Comparison of ENCODE assay signal across 14 mouse cellular contexts in the genomic region with DNA sequence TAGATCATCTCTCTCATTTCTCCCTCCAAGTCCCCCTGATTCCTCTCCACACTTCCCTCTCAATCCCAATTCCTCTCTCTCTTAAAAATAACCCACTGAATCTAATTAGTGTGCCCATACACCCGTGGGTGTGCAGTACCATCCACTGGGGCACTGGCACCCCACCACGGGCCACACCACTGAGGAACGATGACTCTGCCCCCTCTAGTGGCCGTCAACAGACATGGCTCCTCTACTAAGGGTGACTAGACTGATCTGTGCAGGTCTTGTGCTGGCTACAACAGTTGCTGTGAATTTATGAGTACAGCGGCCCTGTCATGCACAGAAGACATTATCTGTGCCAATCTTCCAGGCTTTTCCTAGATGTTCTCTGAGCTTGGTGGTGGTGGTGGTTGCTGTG. TPM values are rescaled to one million over a fixed set of nuclear protein-coding genes. Genes with fewer than 3 reads are reported as not detected.
A peak's percentile ranks its signal among the peaks of the same experiment; 100 is the strongest.
DNase-seq lines count a peak whose midpoint lies in the region; ATAC-seq and TF ChIP-seq lines count a peak whose summit lies in the region.
"Had no signal": no experiment of that assay in that cellular context is flagged by ENCODE, and none has a peak within 500 bp of the region (broad histone marks: within the 10 kb centered on the region; RNA-seq: fewer than 3 reads in every experiment).

No protein-coding gene starts in this region.

- H3K9ac ChIP-seq in forebrain, embryonic 14.5 days (ENCODE audit: low read length): no peak overlapping the region
- no peak overlapping the region for H3K9ac ChIP-seq in forebrain, embryonic 16.5 days (replicated peaks; ENCODE audit: low read depth, low read length)
- H3K9ac ChIP-seq in lung, postnatal 0 days (replicated peaks; ENCODE audit: low read depth): no peak overlapping the region
- H3K9ac ChIP-seq: neural tube, embryonic 15.5 days had no signal

- H3K9me3 ChIP-seq in forebrain, embryonic 14.5 days (replicated peaks; ENCODE audit: control insufficient read depth, low read length): no peaks in the 10 kb centered on the region
- no peaks in the 10 kb centered on the region for H3K9me3 ChIP-seq in forebrain, embryonic 16.5 days (ENCODE audit: control insufficient read depth, low read length)
- no peaks in the 10 kb centered on the region for H3K9me3 ChIP-seq in lung, postnatal 0 days (ENCODE audit: low read length)
- H3K9me3 ChIP-seq in megakaryocyte, embryonic 14.5 days: peaks cover 17% of the 10 kb centered on the region
- H3K9me3 ChIP-seq: G1E; neural tube, embryonic 15.5 days had no signal

- TF ChIP-seq EP300 in lung, postnatal 0 days (IDR thresholded peaks at IDR 0.05): no peak

- no peaks in the 10 kb centered on the region for H3K27me3 ChIP-seq in forebrain, embryonic 14.5 days (replicated peaks; ENCODE audit: control insufficient read depth, insufficient read depth, low read length)
- no peaks in the 10 kb centered on the region for H3K27me3 ChIP-seq in forebrain, embryonic 16.5 days (replicated peaks; ENCODE audit: control insufficient read depth, insufficient read depth, low read length)
- no peaks in the 10 kb centered on the region for H3K27me3 ChIP-seq in lung, postnatal 0 days (replicated peaks; ENCODE audit: insufficient read depth, low read length)
- H3K27me3 ChIP-seq in megakaryocyte, embryonic 14.5 days (replicated peaks): peaks cover 45% of the 10 kb centered on the region
- H3K27me3 ChIP-seq: neural tube, embryonic 15.5 days had no signal

- H3K4me2 ChIP-seq in forebrain, embryonic 14.5 days (ENCODE audit: low read length): no peak overlapping the region
- no peak overlapping the region for H3K4me2 ChIP-seq in forebrain, embryonic 16.5 days (ENCODE audit: low read length)
- H3K4me2 ChIP-seq in lung, postnatal 0 days (replicated peaks; ENCODE audit: low read depth, low read length): no peak overlapping the region
- H3K4me2 ChIP-seq: neural tube, embryonic 15.5 days had no signal

- no peaks in the 10 kb centered on the region for H3K4me1 ChIP-seq in forebrain, embryonic 14.5 days (ENCODE audit: control insufficient read depth, insufficient read depth, low read length)
- peaks cover 2% of the 10 kb centered on the region; the same call in 1 of the 2 replicates for H3K4me1 ChIP-seq in forebrain, embryonic 16.5 days (replicated peaks; ENCODE audit: control insufficient read depth, insufficient read depth, low read length)
- H3K4me1 ChIP-seq in lung, postnatal 0 days (ENCODE audit: insufficient read depth, low read depth, low read length): no peaks in the 10 kb centered on the region
- peaks cover 5% of the 10 kb centered on the region; the same call in 1 of the 2 replicates for H3K4me1 ChIP-seq in megakaryocyte, embryonic 14.5 days
- H3K4me1 ChIP-seq: neural tube, embryonic 15.5 days had no signal

- 31% methylated on average over 5 of the region's 5 CpGs for WGBS in forebrain, embryonic 14.5 days
- WGBS in forebrain, embryonic 16.5 days: 35% methylated on average over 5 of the region's 5 CpGs
- 39% methylated on average over 5 of the region's 5 CpGs for WGBS in lung, postnatal 0 days

- no peak for ATAC-seq in forebrain, embryonic 14.5 days
- no peak for ATAC-seq in forebrain, embryonic 16.5 days
- ATAC-seq in lung, postnatal 0 days: no peak
- ATAC-seq in frontal cortex, adult (ENCODE audit: low TSS enrichment): no peak

- H3K27ac ChIP-seq in forebrain, embryonic 14.5 days (ENCODE audit: low read depth, low read length): no peak overlapping the region
- no peak overlapping the region for H3K27ac ChIP-seq in forebrain, embryonic 16.5 days (ENCODE audit: low read length)
- H3K27ac ChIP-seq in lung, postnatal 0 days (ENCODE audit: low read length): no peak overlapping the region
- H3K27ac ChIP-seq: neural tube, embryonic 15.5 days had no signal

- H3K4me3 ChIP-seq in forebrain, embryonic 14.5 days (ENCODE audit: low read depth, low read length): no peak overlapping the region
- no peak overlapping the region for H3K4me3 ChIP-seq in forebrain, embryonic 16.5 days (replicated peaks; ENCODE audit: low read length)
- H3K4me3 ChIP-seq in lung, postnatal 0 days (ENCODE audit: low read depth, low read length): no peak overlapping the region
- peak overlapping the region; percentile 64 for H3K4me3 ChIP-seq in megakaryocyte, embryonic 14.5 days (replicated peaks)
- H3K4me3 ChIP-seq: neural tube, embryonic 15.5 days had no signal

- DNase-seq in forebrain, embryonic 14.5 days (ENCODE audit: low spot score): peak; percentile 20
- no peak for DNase-seq in lung, postnatal 0 days (ENCODE audit: low spot score)
- DNase-seq in lung, postnatal 10 days: no peak
- DNase-seq in NIH3T3 (ENCODE audit: low read depth): peak; percentile 48
- no peak for DNase-seq in ovary, postnatal 14 days (ENCODE audit: low spot score)
- DNase-seq: cerebellum, adult 9-10 months; gastrocnemius, postnatal 14 days had no signal

- peak; percentile 69 for TF ChIP-seq CTCF in lung, postnatal 0 days (IDR thresholded peaks at IDR 0.05)

- H3K36me3 ChIP-seq in forebrain, embryonic 14.5 days (ENCODE audit: control insufficient read depth, insufficient read depth, low read length): no peaks in the 10 kb centered on the region
- no peaks in the 10 kb centered on the region for H3K36me3 ChIP-seq in forebrain, embryonic 16.5 days (ENCODE audit: control insufficient read depth, insufficient read depth)
- no peaks in the 10 kb centered on the region for H3K36me3 ChIP-seq in lung, postnatal 0 days (ENCODE audit: insufficient read depth, low read length)
- no peaks in the 10 kb centered on the region for H3K36me3 ChIP-seq in megakaryocyte, embryonic 14.5 days (replicated peaks; ENCODE audit: low read length)
- H3K36me3 ChIP-seq: G1E; neural tube, embryonic 15.5 days had no signal

RNA-seq across cellular contexts. Expression of gene Wfdc12, which starts 1.7 kb away (rescaled TPM):
- not detected in 2 replicates for polyA plus RNA-seq in forebrain, embryonic 14.5 days (2014; fragmentation: Nextera tagmentation; extraction: Ambion mirVana)
- polyA plus RNA-seq in forebrain, embryonic 16.5 days (2015; fragmentation: Nextera tagmentation; extraction: Ambion mirVana): not detected in 2 replicates
- 0.26 TPM in 1 of 2 replicates, not detected in the other for polyA plus RNA-seq in lung, postnatal 0 days (2015; fragmentation: Nextera tagmentation; extraction: Ambion mirVana)
- polyA plus RNA-seq in megakaryocyte, embryonic 14.5 days (2012; ENCODE audit: insufficient read depth, low replicate concordance): not detected in 2 replicates
- polyA plus RNA-seq: G1E; kidney, embryonic 16.5 days; liver, embryonic 16.5 days; neural tube, embryonic 15.5 days had no signal

RNA-seq across cellular contexts. Expression of gene Wfdc5, which starts 6.2 kb away (rescaled TPM):
- not detected in 2 replicates for polyA plus RNA-seq in forebrain, embryonic 14.5 days (2014; fragmentation: Nextera tagmentation; extraction: Ambion mirVana)
- not detected in 2 replicates for polyA plus RNA-seq in forebrain, embryonic 16.5 days (2015; fragmentation: Nextera tagmentation; extraction: Ambion mirVana)
- 0.15 and 0.18 TPM in 2 replicates for polyA plus RNA-seq in lung, postnatal 0 days (2015; fragmentation: Nextera tagmentation; extraction: Ambion mirVana)
- polyA plus RNA-seq in megakaryocyte, embryonic 14.5 days (2012; ENCODE audit: insufficient read depth, low replicate concordance): not detected in 2 replicates
- polyA plus RNA-seq: G1E; kidney, embryonic 16.5 days; liver, embryonic 16.5 days; neural tube, embryonic 15.5 days had no signal

RNA-seq across cellular contexts. Expression of gene Wfdc15a, which starts 11.2 kb away (rescaled TPM):
- polyA plus RNA-seq in forebrain, embryonic 14.5 days (2014; fragmentation: Nextera tagmentation; extraction: Ambion mirVana): not detected in 2 replicates
- polyA plus RNA-seq in forebrain, embryonic 16.5 days (2015; fragmentation: Nextera tagmentation; extraction: Ambion mirVana): not detected in 2 replicates
- polyA plus RNA-seq in lung, postnatal 0 days (2015; fragmentation: Nextera tagmentation; extraction: Ambion mirVana): not detected in 2 replicates
- polyA plus RNA-seq in megakaryocyte, embryonic 14.5 days (2012; ENCODE audit: insufficient read depth, low replicate concordance): not detected in 2 replicates
- polyA plus RNA-seq: G1E; kidney, embryonic 16.5 days; liver, embryonic 16.5 days; neural tube, embryonic 15.5 days had no signal

RNA-seq across cellular contexts. Expression of gene Kcns1, which starts 17.8 kb away (rescaled TPM):
- polyA plus RNA-seq in forebrain, embryonic 14.5 days (2014; fragmentation: Nextera tagmentation; extraction: Ambion mirVana): 0.27 and 0.77 TPM in 2 replicates
- polyA plus RNA-seq in forebrain, embryonic 16.5 days (2015; fragmentation: Nextera tagmentation; extraction: Ambion mirVana): 1.1 and 1.3 TPM in 2 replicates
- polyA plus RNA-seq in lung, postnatal 0 days (2015; fragmentation: Nextera tagmentation; extraction: Ambion mirVana): not detected in 2 replicates
- not detected in 2 replicates for polyA plus RNA-seq in megakaryocyte, embryonic 14.5 days (2012; ENCODE audit: insufficient read depth, low replicate concordance)
- polyA plus RNA-seq: G1E; liver, embryonic 16.5 days had no signal

RNA-seq across cellular contexts. Expression of gene Wfdc15b, which starts 32.7 kb away (rescaled TPM):
- not detected in 2 replicates for polyA plus RNA-seq in forebrain, embryonic 14.5 days (2014; fragmentation: Nextera tagmentation; extraction: Ambion mirVana)
- polyA plus RNA-seq in forebrain, embryonic 16.5 days (2015; fragmentation: Nextera tagmentation; extraction: Ambion mirVana): not detected in 2 replicates
- polyA plus RNA-seq in lung, postnatal 0 days (2015; fragmentation: Nextera tagmentation; extraction: Ambion mirVana): not detected in 2 replicates
- polyA plus RNA-seq in megakaryocyte, embryonic 14.5 days (2012; ENCODE audit: insufficient read depth, low replicate concordance): not detected in 2 replicates
- polyA plus RNA-seq: G1E; neural tube, embryonic 15.5 days had no signal

Comparison
In these comparisons a context has a peak if more than half of its experiments do, and no peak if none do; other contexts are left out.
1. DNase-seq: peak in forebrain, embryonic 14.5 days (single experiment) and NIH3T3 (single experiment); none in lung, postnatal 0 days (single experiment), lung, postnatal 10 days (single experiment) and ovary, postnatal 14 days (single experiment).